Mouse (Mus musculus) CD4-positive, CD25-positive, alpha-beta regulatory T cell, adult 4 months (primary cell): ENCODE measurements around the gene Kcnmb1. TPM values are rescaled to one million over a fixed set of nuclear protein-coding genes. Genes with fewer than 3 reads are reported as not detected.
A peak's percentile ranks its signal among the peaks of the same experiment; 100 is the strongest.

ENCODE experiments used
- ATAC-seq: one replicate; pipeline ENCODE4 v1.8.0; 2017
- polyA plus RNA-seq, 2 experiments: library from polyadenylated mRNA; unstranded; fragments of 100-300 nt; shearing (Covaris generic); gene quantifications; one replicate each; pipeline ENCODE4 v1.2.1; 2017

Kcnmb1 gene
- polyA plus RNA-seq, 2 experiments from 2014 or later = 0.79 to 1.0 TPM

DNA sequence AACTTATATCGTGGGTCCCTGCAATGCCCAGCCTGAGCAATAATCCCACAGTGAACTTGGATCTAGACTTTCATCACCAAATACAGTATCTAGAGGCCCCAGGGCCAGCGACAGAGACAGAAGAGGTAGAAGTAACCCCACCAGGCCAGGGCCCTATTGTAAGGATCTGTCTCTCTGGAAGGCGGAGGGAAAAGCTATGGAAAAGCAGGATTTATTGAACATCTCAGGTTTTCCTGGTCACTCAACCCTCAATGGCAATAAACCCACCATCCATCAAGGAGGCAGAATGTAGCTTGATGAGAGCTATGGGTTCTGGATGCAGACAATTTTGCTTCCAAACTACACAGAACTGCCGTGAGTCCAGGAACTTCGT lies 39.8 kb downstream of the Kcnmb1 start:
- ATAC-seq = peak; percentile 23

DNA sequence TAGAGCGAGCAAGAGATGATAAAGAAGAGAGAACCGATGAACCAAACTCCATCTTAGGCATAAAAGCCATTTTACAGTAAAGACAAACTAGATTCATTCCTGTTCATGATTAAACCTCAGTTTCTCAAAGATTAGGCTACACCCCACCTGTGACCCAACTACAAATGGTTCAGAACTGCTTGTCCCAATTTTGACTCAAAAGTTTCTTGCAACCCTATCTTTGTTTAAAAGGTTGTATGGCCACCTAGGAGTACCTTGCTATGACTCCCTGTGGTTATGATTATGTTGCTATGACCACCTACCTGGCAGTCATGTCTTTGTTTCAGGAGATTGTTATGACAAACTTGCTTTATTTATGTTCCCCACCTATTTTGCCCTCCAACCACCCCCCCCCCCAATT lies 44.8 kb downstream of the Kcnmb1 start:
- ATAC-seq = no peak

DNA sequence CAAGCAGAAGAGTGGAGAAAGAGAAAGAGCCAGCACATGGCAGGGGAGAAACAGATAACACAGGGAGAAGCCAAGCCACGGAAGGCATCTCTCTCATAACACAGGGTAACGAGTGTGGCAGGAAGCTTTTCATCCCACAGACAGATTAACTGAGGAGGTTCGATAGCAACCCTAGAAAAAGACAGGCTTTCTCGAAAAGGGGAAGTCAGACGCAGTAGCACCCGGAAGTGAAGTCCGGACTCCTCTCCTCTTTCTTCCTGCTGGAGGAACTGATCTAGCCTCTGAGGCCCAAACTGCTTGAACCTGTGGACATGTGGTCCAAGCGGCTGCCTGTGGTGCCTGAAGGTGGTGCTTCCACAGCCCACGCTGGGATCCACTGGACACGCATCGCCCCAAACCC lies 45.4 kb downstream of the Kcnmb1 start:
- peak; percentile 21 for ATAC-seq

DNA sequence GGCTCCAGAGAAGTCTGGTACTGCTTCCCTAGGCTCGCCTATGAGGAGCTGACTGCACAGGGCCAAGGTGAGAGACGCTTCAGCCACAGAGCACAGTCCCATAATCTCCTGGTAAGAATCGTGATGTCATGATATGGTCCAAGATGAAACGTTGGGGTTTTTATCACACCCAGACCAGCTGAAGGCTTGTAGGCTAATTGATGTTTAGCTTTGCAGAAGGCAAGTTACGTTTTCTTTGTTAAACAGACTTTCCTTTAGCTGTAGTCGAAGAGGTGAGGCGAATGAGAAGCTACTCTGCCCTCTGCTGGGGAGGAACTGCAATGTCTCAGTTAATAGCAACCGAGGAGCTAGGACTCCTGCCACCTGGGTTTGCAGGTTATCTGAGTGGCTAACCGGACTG lies 45.9 kb downstream of the Kcnmb1 start:
- ATAC-seq = peak; percentile 57

DNA sequence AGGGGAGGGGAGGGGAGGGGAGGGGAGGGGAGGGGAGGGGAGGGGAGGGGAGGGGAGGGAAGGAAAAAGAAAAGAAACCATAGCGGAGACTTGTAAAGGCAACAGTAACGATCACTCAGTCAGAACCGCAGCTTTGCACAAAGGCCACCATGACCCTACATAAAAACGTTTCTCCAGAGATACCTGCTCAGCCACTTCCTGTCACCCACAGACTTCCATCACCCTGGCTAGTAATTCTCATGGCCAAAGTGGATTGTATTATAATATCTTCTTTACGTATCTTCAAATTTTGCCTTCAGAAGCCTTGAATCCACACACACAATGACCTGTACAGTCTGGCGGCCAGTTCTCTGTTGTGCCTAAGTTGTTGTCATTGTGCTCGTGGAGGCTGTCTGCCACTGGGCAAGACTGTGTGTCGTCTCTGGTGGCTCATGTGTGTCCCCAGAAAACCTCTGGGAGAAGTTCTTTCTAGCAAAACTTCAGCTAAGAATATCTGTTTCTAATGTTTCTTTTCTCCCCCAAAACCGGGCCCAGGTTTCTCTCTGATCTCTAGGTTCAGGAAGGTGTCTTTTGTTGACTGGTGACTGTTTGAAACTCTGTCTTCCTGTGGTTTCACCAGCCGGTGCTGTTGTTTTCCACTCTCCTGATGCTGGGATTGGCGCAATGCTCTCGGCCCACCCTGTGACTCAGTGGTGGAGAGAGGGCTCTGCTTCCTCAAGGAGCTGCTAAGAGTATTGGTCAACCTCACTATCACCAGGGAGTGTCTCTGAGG lies 46.7 kb downstream of the Kcnmb1 start:
- peak; percentile 24 for ATAC-seq

DNA sequence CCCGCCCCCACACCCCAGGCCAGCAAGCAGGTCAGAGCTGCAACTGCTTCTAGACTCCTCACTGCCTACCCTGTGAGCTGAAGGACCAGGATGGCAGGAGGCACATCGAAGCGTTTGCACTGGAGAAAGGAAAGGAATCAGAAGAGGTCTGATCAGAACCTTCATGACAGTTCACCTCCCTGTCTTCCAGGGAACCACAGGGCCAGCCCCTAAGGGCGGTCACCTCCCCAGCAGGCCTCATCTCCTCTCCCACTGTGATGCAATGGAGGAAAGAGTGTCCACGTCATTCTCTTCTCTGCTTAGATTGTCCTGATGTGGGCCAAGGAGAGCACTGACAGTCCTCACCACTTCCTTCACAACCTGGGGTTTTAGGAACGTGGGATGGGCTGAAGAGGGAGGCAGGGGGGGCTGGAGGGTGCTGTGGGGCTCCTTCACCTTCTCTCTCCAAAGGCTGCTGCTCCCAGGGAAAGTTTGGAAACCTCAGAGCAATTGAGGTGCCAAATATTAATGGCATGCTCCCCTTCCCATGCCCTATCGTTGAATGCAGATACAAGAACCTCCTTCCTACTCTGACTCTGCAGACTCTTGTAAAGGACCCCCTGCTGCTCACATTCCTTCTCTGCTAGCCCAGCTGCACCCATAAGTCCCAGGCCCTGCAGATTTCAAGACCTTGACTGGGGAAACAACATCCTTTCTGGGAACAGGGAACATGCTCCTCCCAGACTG lies 47.5 kb downstream of the Kcnmb1 start:
- peak; percentile 57 for ATAC-seq

DNA sequence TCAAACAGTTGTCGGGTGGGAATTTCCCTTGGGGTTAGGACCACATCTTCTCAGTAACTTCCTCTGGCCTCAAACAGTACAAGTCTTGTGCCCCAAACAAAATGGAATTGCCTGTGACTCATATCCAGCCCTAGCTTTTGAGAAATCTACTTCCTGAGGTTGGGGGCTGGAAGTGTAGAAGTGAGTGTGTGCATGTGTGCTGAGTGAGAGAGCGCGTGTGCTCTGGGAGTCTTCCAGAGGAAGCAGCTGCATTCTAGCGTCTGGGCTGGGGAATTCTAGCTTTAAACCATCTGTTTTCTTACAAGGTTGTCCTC lies 48.0 kb downstream of the Kcnmb1 start:
- ATAC-seq = peak; percentile 71

DNA sequence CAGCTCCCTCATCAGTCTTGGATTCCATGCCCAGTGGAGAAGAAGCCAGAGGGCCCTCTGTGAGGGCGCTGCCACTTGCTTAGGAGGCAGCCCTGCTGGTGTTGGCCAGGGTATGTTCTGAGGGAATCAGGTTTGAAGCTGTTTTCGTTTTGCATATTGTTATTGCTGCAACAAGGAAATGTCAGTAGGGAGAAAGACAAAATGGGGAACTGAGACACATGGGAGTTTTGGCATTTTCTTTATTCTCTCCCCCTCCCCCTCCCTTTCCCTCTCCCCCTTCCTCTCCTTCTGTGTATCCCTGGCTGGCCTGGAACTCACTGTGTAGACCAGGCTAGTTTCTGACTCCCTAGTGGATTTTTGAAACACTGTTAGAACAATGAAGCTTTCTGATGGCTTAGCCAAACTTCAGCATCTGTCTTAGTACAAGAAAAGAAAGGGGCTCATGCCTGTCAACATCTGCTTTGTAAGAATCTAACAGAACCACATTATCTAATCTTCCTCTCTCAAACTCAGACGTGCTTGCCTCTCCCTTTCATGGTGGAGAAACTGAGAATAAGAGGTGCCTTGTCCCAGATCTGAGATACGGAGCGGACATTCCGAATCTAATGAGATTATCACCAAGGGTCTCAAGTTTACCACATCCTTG lies 49.3 kb downstream of the Kcnmb1 start:
- ATAC-seq = no peak

Other genes starting within 250 kb of the Kcnmb1 start
- not detected for gene Kcnip1, start 30.1 kb downstream of the Kcnmb1 start, polyA plus RNA-seq
- 100 to 1,000 TPM; 477 to 563 TPM for gene Lcp2, start 83.9 kb downstream of the Kcnmb1 start, polyA plus RNA-seq
- 10 to 100 TPM; 10.7 to 11.1 TPM for gene 4930469K13Rik, start 135.5 kb downstream of the Kcnmb1 start, polyA plus RNA-seq
- not detected for gene Foxi1, start 245.1 kb downstream of the Kcnmb1 start, polyA plus RNA-seq